Mouse (Mus musculus) kidney, adult 2 months (tissue): ENCODE measurements around the gene Fchsd2.

ENCODE experiments used
- CTCF ChIP-seq: fragments of 200-500 bp; conservative IDR thresholded peaks from 2 replicates; pipeline ENCODE4 v1.5.1; 2011; ENCODE audit warnings: low read depth, mild to moderate bottlenecking, control low read depth, low read length, moderate library complexity, mixed read lengths; ENCODE audit not compliant: insufficient read depth, insufficient read length
- POLR2A ChIP-seq: fragments of 200-500 bp; IDR thresholded peaks from one replicate; pipeline ENCODE4 v1.6.1; 2011; ENCODE audit warnings: low read depth, low read length, control low read depth

DNA sequence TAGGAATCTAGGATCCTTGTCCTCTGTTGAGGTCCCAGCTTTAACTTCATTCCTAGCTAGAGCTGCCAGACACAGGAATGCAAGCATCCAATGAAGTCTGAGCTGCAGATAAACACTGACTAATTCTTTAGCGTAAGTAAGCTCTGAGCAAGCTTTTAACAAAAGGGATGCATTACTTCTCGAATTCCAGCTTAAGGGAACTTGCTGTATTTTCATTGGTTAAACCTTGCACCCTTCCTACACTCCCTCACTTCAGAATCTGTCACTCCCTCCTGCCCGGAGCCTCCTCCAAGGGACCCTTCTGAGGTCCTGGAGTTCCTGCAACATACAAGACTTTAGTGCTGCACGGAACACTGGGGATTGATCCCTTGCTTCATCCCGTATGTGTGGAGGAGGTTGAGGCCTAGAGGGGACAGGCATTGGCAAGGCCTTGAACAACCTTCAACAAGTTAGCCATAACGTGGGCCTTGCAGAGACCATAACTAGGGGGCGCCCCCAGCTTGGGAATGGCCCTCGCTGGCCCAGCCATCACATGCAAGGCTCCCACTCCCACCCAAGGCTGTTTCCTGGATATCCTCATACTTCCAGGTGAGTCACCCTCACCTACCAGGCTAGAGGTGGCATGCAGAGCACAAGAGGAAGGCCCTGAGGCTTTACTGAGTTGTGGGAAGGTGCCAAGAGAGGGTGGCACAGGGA, 48.7 kb upstream of the Fchsd2 start:
- TF ChIP-seq CTCF = no peak
- no peak for TF ChIP-seq POLR2A
